Mouse (Mus musculus): Measurements from ENCODE around the gene Tmem14a.
"Not testable (repeated sequence)": the region's sequence is repeated elsewhere in the genome, so short reads cannot be mapped to it uniquely, and the experiment has no call there.

Tmem14a gene

DNA sequence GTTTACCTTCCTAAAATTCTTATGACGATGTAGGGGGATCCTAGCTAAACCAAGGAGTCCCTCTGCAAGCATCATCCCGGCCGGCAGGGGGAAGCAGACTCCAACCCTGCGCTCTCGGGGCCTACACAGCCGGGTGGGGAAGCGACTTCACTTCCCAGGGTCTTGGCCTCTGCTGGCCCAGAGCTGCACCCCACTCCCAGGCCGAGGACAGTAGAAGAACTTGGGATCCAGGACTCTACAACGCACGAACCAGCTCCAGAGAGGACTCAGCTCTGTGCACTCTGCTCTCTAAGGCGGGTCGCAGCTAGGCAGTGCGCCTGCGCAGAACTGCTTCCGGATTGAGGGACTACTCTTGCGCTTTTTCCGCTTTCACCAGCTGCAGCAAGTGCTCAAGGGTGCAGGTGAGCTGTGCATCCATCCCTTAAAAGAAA, at the start of gene Tmem14a:
Gene Tmem14a, plus strand, starts transcription at position 87 of the 431 bp plus-strand sequence.
- in situ Hi-C loops (cut with MboI), result loop anchor here (25.0 kb wide), 1 partner anchor 744 kb away; the partner anchor contains the start of gene Kcnq5

DNA sequence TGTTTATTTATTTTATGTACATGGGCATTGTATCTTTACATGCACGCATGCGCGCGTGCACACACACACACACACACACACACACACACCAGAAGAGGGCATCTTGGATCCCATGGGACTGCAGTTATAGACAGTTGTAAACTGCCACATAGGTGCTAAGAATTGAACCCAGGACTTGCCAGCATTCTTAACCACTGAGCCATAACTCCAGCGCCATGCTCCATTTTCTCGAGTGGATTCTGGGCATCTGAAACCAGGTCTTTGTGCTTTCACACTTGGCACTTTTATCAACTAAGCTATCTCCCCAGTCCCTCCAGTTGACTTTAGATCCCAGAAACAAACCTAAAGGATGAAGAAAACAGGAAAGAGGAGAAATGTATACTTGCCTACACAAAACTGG, 33.2 kb upstream of the Tmem14a start:
- in situ Hi-C loops (cut with MboI), result no loop called here

DNA sequence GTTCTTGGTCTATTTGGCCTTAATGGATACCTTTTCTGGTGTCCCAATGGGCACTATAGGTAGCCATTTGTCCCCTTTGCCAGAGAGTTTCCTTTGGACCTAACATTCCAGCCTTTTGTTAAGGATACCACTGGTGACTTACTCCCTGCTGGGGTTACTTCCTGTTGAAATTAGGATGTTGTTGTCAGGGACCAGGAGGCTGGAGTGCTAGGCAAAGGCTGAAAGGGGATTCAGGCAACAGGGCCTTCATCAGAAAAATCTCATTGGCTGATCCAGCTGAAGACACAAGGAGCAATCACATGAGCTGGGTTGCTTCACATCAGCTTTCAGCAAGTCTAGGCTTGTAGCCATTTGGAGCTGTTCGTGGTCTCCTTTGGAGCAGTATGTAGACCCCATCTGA, 12.1 kb upstream of the Tmem14a start:
- in situ Hi-C loops (cut with MboI), result loop anchor here (25.0 kb wide), 1 partner anchor 756 kb away; the partner anchor contains the start of gene Kcnq5

- in situ Hi-C loops (cut with MboI), result loop anchor here (25.0 kb wide), 1 partner anchor 749 kb away; the partner anchor contains the start of gene Kcnq5
Measured at GRCm38 (mm10) chr1:21213537-21213936, 4.8 kb upstream of the Tmem14a start.

- in situ Hi-C loops (cut with MboI), result loop anchor here (25.0 kb wide), 1 partner anchor 748 kb away; the partner anchor contains the start of gene Kcnq5
Measured at GRCm38 (mm10) chr1:21213991-21214692, 4.2 kb upstream of the Tmem14a start.

DNA sequence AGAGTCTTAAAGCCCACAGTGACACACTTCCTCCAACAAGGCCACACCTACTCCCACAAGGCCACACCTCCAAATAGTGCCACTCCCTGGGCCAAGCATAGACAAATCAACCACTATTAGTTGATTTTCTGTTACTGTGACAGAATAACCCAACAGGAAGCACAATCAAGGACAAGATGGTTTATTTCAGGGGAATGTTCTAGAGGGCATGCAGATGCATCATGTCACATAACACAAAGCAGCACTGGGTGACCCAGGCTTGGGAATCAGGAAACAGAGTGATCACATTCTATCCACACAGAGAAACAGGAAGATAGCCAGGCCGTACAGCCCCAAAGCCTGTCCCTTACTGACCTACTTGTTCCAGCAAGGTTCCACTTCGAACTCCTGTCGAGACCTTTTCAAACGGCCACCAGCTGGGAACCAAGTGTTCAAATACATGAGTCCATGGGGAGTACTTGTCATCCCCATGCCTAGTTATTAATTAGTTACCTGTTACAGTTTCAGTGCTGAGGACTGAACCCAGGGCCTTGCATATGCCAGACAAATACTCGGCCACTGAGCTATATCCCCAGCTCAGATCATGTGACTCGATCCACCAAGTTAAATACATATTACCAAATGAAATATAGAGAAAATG, 9.5 kb downstream of the Tmem14a start:
- in situ Hi-C loops (cut with MboI), result no loop called here

GRCm38 (mm10) chr1:21228740-21229722, 10.7 kb downstream of the Tmem14a start:
- in situ Hi-C loops (cut with MboI), result not testable (repeated sequence)

DNA sequence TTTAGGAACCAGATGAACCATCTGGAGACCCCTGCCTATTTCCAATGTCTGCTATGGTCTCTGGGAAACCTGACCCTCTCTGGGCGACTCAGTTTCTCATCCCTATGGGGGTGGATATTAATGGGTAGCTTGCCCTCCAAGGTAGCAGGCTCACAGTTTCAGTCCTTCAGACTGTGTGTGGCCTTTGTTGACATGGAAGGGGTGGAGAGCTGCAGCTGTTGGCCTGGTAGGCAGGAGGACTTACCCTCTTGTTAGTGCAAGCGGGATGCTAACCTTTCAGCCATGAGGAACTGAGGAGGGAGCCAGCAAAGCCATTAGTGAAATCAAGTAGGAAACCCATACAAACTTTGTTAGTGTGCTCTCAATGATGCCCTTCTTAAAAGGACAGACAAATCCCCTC, 12.0 kb downstream of the Tmem14a start:
- in situ Hi-C loops (cut with MboI), result no loop called here

DNA sequence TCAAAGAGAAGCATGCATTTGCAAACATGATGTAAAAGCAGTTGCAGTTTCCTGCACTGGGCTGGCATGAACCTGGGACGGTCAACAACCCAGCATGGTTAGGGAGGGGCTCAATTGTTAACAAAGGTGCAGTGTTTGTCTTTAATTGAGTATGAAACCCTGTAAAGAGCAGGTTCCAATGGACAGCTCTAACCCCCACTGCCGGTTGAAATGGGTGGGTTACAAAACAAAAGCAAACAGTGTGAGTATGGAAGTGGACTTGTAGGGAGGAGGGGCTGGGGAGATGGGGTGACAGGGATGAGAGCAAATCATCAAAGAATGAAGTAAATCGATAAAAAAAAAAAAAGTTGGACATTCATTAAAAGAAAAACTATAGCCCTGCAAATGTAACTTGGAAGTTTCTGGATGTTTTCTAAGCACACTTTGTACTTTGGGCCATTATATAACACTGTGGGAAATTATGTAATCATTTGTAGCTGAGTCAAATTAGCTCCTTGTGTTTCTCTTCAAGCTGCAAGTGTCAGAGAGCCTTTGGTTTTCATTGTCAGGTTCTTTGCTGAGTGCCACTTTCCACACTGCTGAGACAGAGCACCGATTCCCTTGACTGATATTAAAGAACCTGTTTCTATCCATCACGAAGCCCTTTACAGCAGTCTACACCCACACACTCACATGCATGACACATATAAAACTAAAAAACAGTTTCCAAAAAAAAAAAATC, 13.5 kb downstream of the Tmem14a start:
- in situ Hi-C loops (cut with MboI), result no loop called here

DNA sequence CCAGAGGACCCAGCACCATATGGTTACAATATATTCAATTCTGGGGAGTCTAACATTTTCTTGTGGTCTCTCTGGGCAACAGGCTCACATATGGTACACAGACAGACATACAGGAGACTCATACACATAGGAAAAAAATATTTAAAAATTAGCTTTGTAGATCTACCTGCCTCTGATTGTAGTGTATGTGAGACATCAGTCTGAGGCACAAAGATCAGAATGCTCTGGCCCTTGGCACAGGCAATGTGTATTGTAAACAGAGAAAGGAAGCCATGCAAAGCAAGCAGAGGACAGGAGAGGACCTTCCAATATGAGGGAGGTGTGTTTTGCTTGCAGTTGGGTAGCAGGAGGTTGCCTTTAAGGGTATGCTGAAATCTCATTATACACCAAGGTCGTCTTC, 14.1 kb downstream of the Tmem14a start:
- in situ Hi-C loops (cut with MboI), result no loop called here

DNA sequence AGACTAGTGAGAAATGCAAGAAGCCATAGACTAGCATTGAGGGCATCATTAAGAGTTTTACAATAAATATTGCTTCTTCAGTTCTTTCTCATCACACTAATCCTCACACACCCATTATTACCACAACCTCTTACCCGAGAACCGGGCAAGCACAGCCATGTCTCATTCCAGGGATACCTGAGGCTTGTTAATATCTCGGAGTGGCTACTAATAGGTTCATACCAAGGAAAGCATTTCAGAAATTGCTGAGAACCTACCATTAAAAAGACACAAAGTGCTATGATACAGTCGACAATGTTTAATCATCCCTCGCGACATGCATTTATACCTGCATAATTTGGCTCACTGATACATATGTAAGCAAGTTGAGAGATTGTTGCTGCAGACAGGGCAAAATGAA, 17.0 kb downstream of the Tmem14a start:
- in situ Hi-C loops (cut with MboI), result no loop called here

DNA sequence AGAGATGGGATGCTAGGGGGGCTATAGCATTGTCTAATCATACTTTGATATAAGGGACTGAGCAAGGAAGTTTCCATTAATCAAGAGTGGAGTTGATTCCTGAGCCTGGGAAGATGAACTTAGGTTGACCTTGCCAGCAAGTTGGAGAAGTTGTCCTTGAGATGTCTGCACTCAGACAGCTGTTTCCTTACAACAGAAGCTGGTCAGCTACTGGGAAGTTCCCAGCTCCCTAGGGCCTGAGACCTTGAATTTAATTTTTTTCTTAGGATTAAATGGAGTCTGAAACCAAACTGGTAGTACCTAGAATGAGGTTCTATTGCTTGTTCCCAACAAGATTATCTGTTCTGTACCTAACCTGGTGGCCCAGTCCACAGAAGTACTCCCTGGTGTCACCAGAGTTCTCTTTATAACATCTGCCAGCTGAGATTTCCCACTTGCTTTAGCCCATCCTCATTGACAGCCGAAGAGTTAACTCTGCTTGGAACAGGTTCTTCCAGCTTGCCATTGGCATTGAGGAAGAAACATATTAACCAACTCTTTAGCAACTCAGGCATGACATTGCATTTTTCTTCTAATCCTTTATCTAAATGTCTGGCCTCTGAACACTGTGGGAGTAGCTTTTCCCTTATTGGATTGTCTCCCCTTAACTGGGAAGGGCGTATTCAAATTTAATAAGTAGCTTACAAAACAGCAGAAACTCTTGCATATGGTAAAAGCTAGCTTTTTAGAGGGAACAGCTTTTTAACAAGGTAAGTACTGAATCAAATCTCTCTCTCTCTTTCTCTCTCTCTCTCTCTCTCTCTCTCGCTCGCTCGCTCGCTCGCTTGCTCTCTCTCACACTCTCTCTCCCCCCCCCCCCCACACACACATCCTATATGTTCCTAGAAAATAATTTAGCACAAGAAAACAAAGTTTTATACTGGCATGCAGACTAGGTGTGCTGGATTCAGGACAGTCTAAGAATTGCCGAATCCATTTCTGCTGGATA, 21.8 kb downstream of the Tmem14a start, which contains the start of gene Gsta3:
Gene Gsta3, plus strand, starts transcription at position 679 of the 988 bp plus-strand sequence.
- in situ Hi-C loops (cut with MboI), result no loop called here

- in situ Hi-C loops (cut with MboI), result no loop called here
Measured at GRCm38 (mm10) chr1:21241096-21241495, 22.7 kb downstream of the Tmem14a start.

GRCm38 (mm10) chr1:21244290-21244960, 26.1 kb downstream of the Tmem14a start:
- in situ Hi-C loops (cut with MboI), result no loop called here

DNA sequence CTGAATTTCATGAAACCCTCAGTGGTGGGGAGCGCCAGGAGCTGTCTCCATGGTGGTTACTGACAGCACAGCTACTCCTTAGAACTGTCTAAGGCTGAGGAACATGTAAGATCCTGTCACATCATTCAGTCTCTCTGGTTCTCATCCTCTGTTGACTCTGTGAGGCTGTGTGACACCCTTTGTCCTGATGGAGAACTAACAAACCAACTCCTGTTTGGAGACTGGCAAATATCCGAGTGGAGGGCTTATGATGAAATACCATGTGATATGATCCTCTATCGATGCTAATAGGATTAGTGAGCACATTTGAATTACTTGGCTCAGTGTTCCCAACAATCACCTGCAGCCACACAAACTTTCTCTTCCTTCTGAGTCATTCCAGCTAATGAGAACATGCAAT, 27.8 kb downstream of the Tmem14a start:
- in situ Hi-C loops (cut with MboI), result no loop called here

DNA sequence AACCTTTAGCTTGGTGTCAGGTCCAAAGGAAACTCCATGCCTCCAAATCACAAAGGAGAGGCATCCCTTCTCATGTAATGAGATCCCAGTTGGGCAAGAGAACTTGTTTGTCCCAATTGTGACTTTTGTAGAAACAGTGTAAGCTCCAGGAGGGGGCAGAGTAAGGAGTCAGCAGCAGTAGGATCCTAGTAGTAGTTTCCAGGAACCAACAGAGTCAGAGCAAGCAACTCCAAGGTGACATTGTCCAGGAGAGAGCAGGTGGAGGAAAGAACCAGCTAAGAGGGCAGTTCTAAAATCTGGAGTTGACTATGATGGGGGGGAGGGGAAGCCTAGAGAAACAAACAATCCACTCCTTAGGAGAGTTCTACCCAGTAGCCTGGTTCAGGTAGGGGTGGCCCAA, 29.5 kb downstream of the Tmem14a start:
- in situ Hi-C loops (cut with MboI), result no loop called here

GRCm38 (mm10) chr1:21248560-21249390, 30.4 kb downstream of the Tmem14a start:
- in situ Hi-C loops (cut with MboI), result no loop called here

- in situ Hi-C loops (cut with MboI), result no loop called here
Measured at GRCm38 (mm10) chr1:21251661-21252060, 33.3 kb downstream of the Tmem14a start.
